Mouse (Mus musculus): ENCODE data around the gene Uba7. TPM values are rescaled to one million over a fixed set of nuclear protein-coding genes. Genes with fewer than 3 reads are reported as not detected.
"Not testable (repeated sequence)": the region's sequence is repeated elsewhere in the genome, so short reads cannot be mapped to it uniquely, and the experiment has no call there.

The Uba7 gene
- polyA plus RNA-seq, 1 experiment from 2014 or later, result 47.7 TPM

GRCm38 (mm10) chr9:107996049-107996448, 20.7 kb downstream of the Uba7 start, which contains the start of gene Gm20662:
Gene Gm20662 (plus strand): TSS chr9:107996349.
- Histone ChIP-seq H3K4me1 (ENCODE audit: control insufficient read depth, low read depth, low read length) (no peaks in the 10 kb centered on the region), H3K4me3 (ENCODE audit: low read depth, low read length) (no peak within 1 kb of the TSS), H3K4me2 (ENCODE audit: low read depth, low read length) (no peak within 1 kb of the TSS), H3K9ac (ENCODE audit: low read depth, low read length) (no peak within 1 kb of the TSS), H3K9me3 (replicated peaks; ENCODE audit: control insufficient read depth, low read length) (no peaks in the 10 kb centered on the region), H3K27ac (ENCODE audit: low read length) (no peak within 1 kb of the TSS), H3K27me3 (ENCODE audit: control insufficient read depth, insufficient read depth, low read depth, low read length) (no peaks in the 10 kb centered on the region), H3K36me3 (ENCODE audit: control insufficient read depth, insufficient read depth) (no peaks in the 10 kb centered on the region)
- 69% methylated on average over 5 of the region's 5 CpGs for WGBS (ENCODE audit: insufficient replicate concordance)
- ATAC-seq (ENCODE audit: low read depth), result no peak

- no peaks in the 10 kb centered on the region for H3K27me3 ChIP-seq (ENCODE audit: control insufficient read depth, insufficient read depth, low read depth, low read length)
- WGBS (ENCODE audit: insufficient replicate concordance), result under 1% methylated on average over 51 of the region's 51 CpGs
- peak within 1 kb of the TSS; percentile 89 for H3K4me2 ChIP-seq (ENCODE audit: low read depth, low read length)
- peak within 1 kb of the TSS; percentile 100 for H3K9ac ChIP-seq (ENCODE audit: low read depth, low read length)
- H3K4me3 ChIP-seq (ENCODE audit: low read depth, low read length), result peak within 1 kb of the TSS; percentile 96
- H3K4me1 ChIP-seq (ENCODE audit: control insufficient read depth, low read depth, low read length), result peaks cover 29% of the 10 kb centered on the region
- no peaks in the 10 kb centered on the region for H3K36me3 ChIP-seq (ENCODE audit: control insufficient read depth, insufficient read depth)
- no peaks in the 10 kb centered on the region for H3K9me3 ChIP-seq (replicated peaks; ENCODE audit: control insufficient read depth, low read length)
- peak within 1 kb of the TSS; percentile 97 for H3K27ac ChIP-seq (ENCODE audit: low read length)
- peak; percentile 99 for ATAC-seq (ENCODE audit: low read depth)
Observed at GRCm38 (mm10) chr9:108001922-108002770, 26.8 kb downstream of the Uba7 start, which contains the start of gene Ip6k1. Gene Ip6k1 (plus strand): TSS chr9:108002501.

GRCm38 (mm10) chr9:108002778-108003530, 27.6 kb downstream of the Uba7 start:
- Histone ChIP-seq H3K9ac (ENCODE audit: low read depth, low read length) (peak overlapping the region; percentile 100), H3K4me1 (ENCODE audit: control insufficient read depth, low read depth, low read length) (peaks cover 34% of the 10 kb centered on the region), H3K4me2 (ENCODE audit: low read depth, low read length) (peak overlapping the region; percentile 76), H3K27me3 (ENCODE audit: control insufficient read depth, insufficient read depth, low read depth, low read length) (no peaks in the 10 kb centered on the region), H3K9me3 (replicated peaks; ENCODE audit: control insufficient read depth, low read length) (no peaks in the 10 kb centered on the region), H3K36me3 (ENCODE audit: control insufficient read depth, insufficient read depth) (no peaks in the 10 kb centered on the region), H3K4me3 (ENCODE audit: low read depth, low read length) (peak overlapping the region; percentile 96), H3K27ac (ENCODE audit: low read length) (peak overlapping the region; percentile 97)
- under 1% methylated on average over 50 of the region's 50 CpGs for WGBS (ENCODE audit: insufficient replicate concordance)
- peak; percentile 6 for ATAC-seq (ENCODE audit: low read depth)

- Histone ChIP-seq H3K4me1 (ENCODE audit: control insufficient read depth, low read depth, low read length) (peaks cover 40% of the 10 kb centered on the region), H3K9me3 (replicated peaks; ENCODE audit: control insufficient read depth, low read length) (no peaks in the 10 kb centered on the region), H3K27me3 (ENCODE audit: control insufficient read depth, insufficient read depth, low read depth, low read length) (no peaks in the 10 kb centered on the region), H3K36me3 (ENCODE audit: control insufficient read depth, insufficient read depth) (no peaks in the 10 kb centered on the region), H3K9ac (ENCODE audit: low read depth, low read length) (peak overlapping the region; percentile 100), H3K4me2 (ENCODE audit: low read depth, low read length) (peak overlapping the region; percentile 76), H3K27ac (ENCODE audit: low read length) (peak overlapping the region; percentile 97), H3K4me3 (ENCODE audit: low read depth, low read length) (peak overlapping the region; percentile 96)
- WGBS (ENCODE audit: insufficient replicate concordance), result 25% methylated on average over 8 of the region's 8 CpGs
- ATAC-seq (ENCODE audit: low read depth), result no peak
Observed at GRCm38 (mm10) chr9:108003531-108003890, 28.2 kb downstream of the Uba7 start.

GRCm38 (mm10) chr9:108008041-108008440, 32.7 kb downstream of the Uba7 start:
- no peak overlapping the region for H3K9ac ChIP-seq (ENCODE audit: low read depth, low read length)
- no peaks in the 10 kb centered on the region for H3K27me3 ChIP-seq (ENCODE audit: control insufficient read depth, insufficient read depth, low read depth, low read length)
- H3K4me3 ChIP-seq (ENCODE audit: low read depth, low read length), result no peak overlapping the region
- no peak overlapping the region for H3K4me2 ChIP-seq (ENCODE audit: low read depth, low read length)
- no peaks in the 10 kb centered on the region for H3K9me3 ChIP-seq (replicated peaks; ENCODE audit: control insufficient read depth, low read length)
- 81% methylated on average over 5 of the region's 5 CpGs for WGBS (ENCODE audit: insufficient replicate concordance)
- H3K27ac ChIP-seq (ENCODE audit: low read length), result no peak overlapping the region
- peaks cover 37% of the 10 kb centered on the region for H3K4me1 ChIP-seq (ENCODE audit: control insufficient read depth, low read depth, low read length)
- ATAC-seq (ENCODE audit: low read depth), result no peak
- H3K36me3 ChIP-seq (ENCODE audit: control insufficient read depth, insufficient read depth), result peaks cover 10% of the 10 kb centered on the region

GRCm38 (mm10) chr9:108010385-108010784, 35.1 kb downstream of the Uba7 start:
- Histone ChIP-seq H3K4me1 (ENCODE audit: control insufficient read depth, low read depth, low read length) (peaks cover 19% of the 10 kb centered on the region), H3K4me3 (ENCODE audit: low read depth, low read length) (no peak overlapping the region), H3K4me2 (ENCODE audit: low read depth, low read length) (no peak overlapping the region), H3K9ac (ENCODE audit: low read depth, low read length) (no peak overlapping the region), H3K9me3 (replicated peaks; ENCODE audit: control insufficient read depth, low read length) (no peaks in the 10 kb centered on the region), H3K27me3 (ENCODE audit: control insufficient read depth, insufficient read depth, low read depth, low read length) (no peaks in the 10 kb centered on the region), H3K27ac (ENCODE audit: low read length) (no peak overlapping the region), H3K36me3 (ENCODE audit: control insufficient read depth, insufficient read depth) (peaks cover 13% of the 10 kb centered on the region)
- no peak for ATAC-seq (ENCODE audit: low read depth)

GRCm38 (mm10) chr9:108013577-108013976, 38.3 kb downstream of the Uba7 start:
- H3K36me3 ChIP-seq (ENCODE audit: control insufficient read depth, insufficient read depth), result peaks cover 13% of the 10 kb centered on the region
- ATAC-seq (ENCODE audit: low read depth); H3K9me3 ChIP-seq (replicated peaks; ENCODE audit: control insufficient read depth, low read length); H3K4me2 ChIP-seq (ENCODE audit: low read depth, low read length); H3K27me3 ChIP-seq (ENCODE audit: control insufficient read depth, insufficient read depth, low read depth, low read length); H3K4me3 ChIP-seq (ENCODE audit: low read depth, low read length); H3K9ac ChIP-seq (ENCODE audit: low read depth, low read length); H3K27ac ChIP-seq (ENCODE audit: low read length); H3K4me1 ChIP-seq (ENCODE audit: control insufficient read depth, low read depth, low read length): not testable (repeated sequence)
- 87% methylated on average over 2 of the region's 2 CpGs for WGBS (ENCODE audit: insufficient replicate concordance)

GRCm38 (mm10) chr9:108017127-108017526, 41.8 kb downstream of the Uba7 start:
- Histone ChIP-seq H3K9me3 (replicated peaks; ENCODE audit: control insufficient read depth, low read length) (no peaks in the 10 kb centered on the region), H3K9ac (ENCODE audit: low read depth, low read length) (no peak overlapping the region), H3K4me1 (ENCODE audit: control insufficient read depth, low read depth, low read length) (peaks cover 5% of the 10 kb centered on the region), H3K27me3 (ENCODE audit: control insufficient read depth, insufficient read depth, low read depth, low read length) (no peaks in the 10 kb centered on the region), H3K4me3 (ENCODE audit: low read depth, low read length) (no peak overlapping the region), H3K27ac (ENCODE audit: low read length) (no peak overlapping the region), H3K36me3 (ENCODE audit: control insufficient read depth, insufficient read depth) (peaks cover 11% of the 10 kb centered on the region), H3K4me2 (ENCODE audit: low read depth, low read length) (no peak overlapping the region)
- WGBS (ENCODE audit: insufficient replicate concordance), result 89% methylated on average over 3 of the region's 3 CpGs
- ATAC-seq (ENCODE audit: low read depth), result no peak

GRCm38 (mm10) chr9:108020741-108021140, 45.4 kb downstream of the Uba7 start:
- 87% methylated on average over 1 of the region's 1 CpGs for WGBS (ENCODE audit: insufficient replicate concordance)
- no peaks in the 10 kb centered on the region for H3K9me3 ChIP-seq (replicated peaks; ENCODE audit: control insufficient read depth, low read length)
- no peaks in the 10 kb centered on the region for H3K27me3 ChIP-seq (ENCODE audit: control insufficient read depth, insufficient read depth, low read depth, low read length)
- H3K27ac ChIP-seq (ENCODE audit: low read length), result peak overlapping the region; percentile 32; the same call in 1 of the 2 replicates
- H3K4me3 ChIP-seq (ENCODE audit: low read depth, low read length), result no peak overlapping the region
- no peak for ATAC-seq (ENCODE audit: low read depth)
- peaks cover 17% of the 10 kb centered on the region for H3K36me3 ChIP-seq (ENCODE audit: control insufficient read depth, insufficient read depth)
- H3K4me1 ChIP-seq (ENCODE audit: control insufficient read depth, low read depth, low read length), result peaks cover 8% of the 10 kb centered on the region
- H3K4me2 ChIP-seq (ENCODE audit: low read depth, low read length), result no peak overlapping the region
- no peak overlapping the region for H3K9ac ChIP-seq (ENCODE audit: low read depth, low read length)
